Mouse (Mus musculus): Measurements from ENCODE around the gene Myo9b. TPM values are rescaled to one million over a fixed set of nuclear protein-coding genes. Genes with fewer than 3 reads are reported as not detected.
"Not testable (repeated sequence)": the region's sequence is repeated elsewhere in the genome, so short reads cannot be mapped to it uniquely, and the experiment has no call there.

The Myo9b gene
- polyA plus RNA-seq, 1 experiment from 2014 or later: 5.1 TPM

DNA sequence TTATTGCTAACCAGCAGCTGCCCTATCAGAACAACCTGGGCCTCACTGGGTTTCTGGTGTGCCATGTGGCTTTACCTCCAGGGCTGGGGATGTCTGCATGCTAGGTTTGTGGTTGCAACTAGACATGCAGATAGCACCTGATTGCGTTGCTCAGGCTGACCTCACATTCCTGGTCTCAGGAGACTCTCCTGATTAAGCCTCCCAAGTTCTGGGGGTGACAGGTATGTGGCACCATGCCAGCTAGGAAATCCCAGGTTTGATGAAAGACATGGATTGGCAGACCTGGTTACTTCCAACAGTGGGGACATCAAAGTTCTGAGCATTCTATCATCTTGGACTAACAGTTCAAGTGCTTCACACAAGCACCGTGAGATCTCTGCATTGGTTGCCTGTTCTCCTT lies 4.8 kb upstream of the Myo9b start:
- peaks cover 14% of the 10 kb centered on the region for H3K4me1 ChIP-seq (ENCODE audit: insufficient read depth)
- 82% methylated on average over 2 of the region's 2 CpGs for WGBS (ENCODE audit: insufficient replicate concordance)
- DNase-seq (peak; percentile 11), ATAC-seq (no peak)
- no peak overlapping the region for H3K4me2 ChIP-seq (ENCODE audit: low read depth, low read length)
- no peak overlapping the region for H3K9ac ChIP-seq (replicated peaks)
- 0 out of 2 replicates have a peak, but pooled peaks cover 3% of the 10 kb centered on the region for H3K36me3 ChIP-seq (replicated peaks; ENCODE audit: insufficient read depth, low read length)
- no peaks in the 10 kb centered on the region for H3K27me3 ChIP-seq (ENCODE audit: insufficient read depth, low read length)
- TF ChIP-seq CTCF (IDR thresholded peaks at IDR 0.05; ENCODE audit: low read depth): no peak
- H3K4me3 ChIP-seq (ENCODE audit: low read depth, low read length): no peak overlapping the region
- H3K9me3 ChIP-seq (ENCODE audit: low read length): no peaks in the 10 kb centered on the region
- H3K27ac ChIP-seq (ENCODE audit: low read depth): no peak overlapping the region

DNA sequence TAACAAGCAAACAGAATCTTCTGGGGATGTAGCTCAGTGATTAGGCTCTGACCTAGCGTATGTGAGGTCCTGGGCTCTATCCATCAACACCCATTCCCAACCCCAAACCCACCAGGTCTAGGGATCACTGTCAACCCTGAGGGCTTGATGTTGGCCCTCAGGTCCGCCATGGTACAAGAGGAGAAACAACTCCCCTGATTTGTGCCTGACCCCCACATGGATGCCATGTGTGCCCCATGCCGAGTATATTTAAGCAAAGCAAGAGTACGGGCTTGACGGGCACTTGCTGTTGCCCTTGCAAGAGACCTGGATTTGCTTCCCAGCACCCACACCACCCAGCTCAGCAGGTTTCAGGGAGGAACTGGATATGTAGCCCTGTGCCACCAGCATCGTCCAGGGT lies 4.2 kb upstream of the Myo9b start:
- H3K9ac ChIP-seq (replicated peaks); H3K4me3 ChIP-seq (ENCODE audit: low read depth, low read length); H3K9me3 ChIP-seq (ENCODE audit: low read length); ATAC-seq; H3K27ac ChIP-seq (ENCODE audit: low read depth); DNase-seq; H3K4me2 ChIP-seq (ENCODE audit: low read depth, low read length); H3K36me3 ChIP-seq (replicated peaks; ENCODE audit: insufficient read depth, low read length); H3K27me3 ChIP-seq (ENCODE audit: insufficient read depth, low read length): not testable (repeated sequence)
- H3K4me1 ChIP-seq (ENCODE audit: insufficient read depth): peaks cover 17% of the 10 kb centered on the region
- WGBS (ENCODE audit: insufficient replicate concordance): 86% methylated on average over 6 of the region's 6 CpGs

- Histone ChIP-seq H3K27me3 (ENCODE audit: insufficient read depth, low read length) (no peaks in the 10 kb centered on the region), H3K9ac (replicated peaks) (peak overlapping the region; percentile 79), H3K4me2 (ENCODE audit: low read depth, low read length) (peak overlapping the region; percentile 88), H3K9me3 (ENCODE audit: low read length) (no peaks in the 10 kb centered on the region), H3K4me3 (ENCODE audit: low read depth, low read length) (peak overlapping the region; percentile 87), H3K4me1 (ENCODE audit: insufficient read depth) (peaks cover 37% of the 10 kb centered on the region), H3K27ac (ENCODE audit: low read depth) (peak overlapping the region; percentile 85), H3K36me3 (replicated peaks; ENCODE audit: insufficient read depth, low read length) (0 out of 2 replicates have a peak, but pooled peaks cover 4% of the 10 kb centered on the region)
- WGBS (ENCODE audit: insufficient replicate concordance): 13% methylated on average over 5 of the region's 5 CpGs
- DNase-seq (no peak), ATAC-seq (no peak)
- no peak for TF ChIP-seq CTCF (IDR thresholded peaks at IDR 0.05; ENCODE audit: low read depth)
- TF ChIP-seq EP300 (IDR thresholded peaks at IDR 0.05; ENCODE audit: low read depth): no peak
Observed at GRCm38 (mm10) chr8:71271630-71272029, 884 bp upstream of the Myo9b start.

DNA sequence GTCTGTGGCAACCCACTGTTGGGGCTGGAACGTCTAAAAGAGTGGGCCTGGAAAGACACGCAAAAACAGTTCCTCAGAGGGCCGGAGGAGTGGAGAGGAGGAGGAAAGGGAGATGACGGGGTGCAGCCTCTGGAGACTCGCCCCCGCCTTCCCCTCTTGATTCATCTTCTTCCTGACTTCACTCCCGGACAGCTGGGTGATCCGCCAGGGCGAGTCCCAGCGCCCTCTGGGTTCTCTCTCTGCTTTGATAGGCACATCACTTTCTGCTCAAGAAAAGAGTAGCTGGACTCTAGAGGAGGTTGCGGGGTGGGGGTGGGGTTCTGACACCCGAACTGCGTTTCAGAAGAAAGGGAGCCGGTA lies 617 bp downstream of the Myo9b start:
- H3K4me2 ChIP-seq (ENCODE audit: low read depth, low read length): peak overlapping the region; percentile 88
- H3K9me3 ChIP-seq (ENCODE audit: low read length): no peaks in the 10 kb centered on the region
- H3K36me3 ChIP-seq (replicated peaks; ENCODE audit: insufficient read depth, low read length): 0 out of 2 replicates have a peak, but pooled peaks cover 4% of the 10 kb centered on the region
- ATAC-seq: no peak
- peak overlapping the region; percentile 87 for H3K4me3 ChIP-seq (ENCODE audit: low read depth, low read length)
- H3K4me1 ChIP-seq (ENCODE audit: insufficient read depth): peaks cover 32% of the 10 kb centered on the region
- TF ChIP-seq EP300 (IDR thresholded peaks at IDR 0.05; ENCODE audit: low read depth): no peak
- TF ChIP-seq CTCF (IDR thresholded peaks at IDR 0.05; ENCODE audit: low read depth): no peak
- H3K27ac ChIP-seq (ENCODE audit: low read depth): peak overlapping the region; percentile 94
- 0% methylated on average over 14 of the region's 14 CpGs for WGBS (ENCODE audit: insufficient replicate concordance)
- DNase-seq: peak; percentile 65
- H3K9ac ChIP-seq (replicated peaks): peak overlapping the region; percentile 86
- no peaks in the 10 kb centered on the region for H3K27me3 ChIP-seq (ENCODE audit: insufficient read depth, low read length)

DNA sequence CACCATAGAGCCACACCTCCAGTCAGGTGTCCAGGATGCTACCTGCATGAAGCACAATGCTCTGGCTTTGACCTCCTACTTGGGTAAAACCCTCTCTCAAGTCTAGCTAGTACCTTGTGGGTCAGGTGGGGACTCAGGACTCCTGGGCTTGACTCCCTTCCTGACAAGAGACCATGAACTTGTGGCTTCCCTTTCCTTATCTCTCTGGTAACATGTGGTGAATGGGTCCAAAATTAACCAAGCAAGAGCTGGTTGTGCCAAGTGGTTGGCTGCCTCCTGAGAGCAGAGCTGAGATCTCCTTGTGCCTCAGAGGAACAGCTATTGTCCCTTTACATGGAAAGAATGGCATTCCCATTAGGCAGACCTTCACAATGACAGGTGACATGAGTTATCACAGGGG lies 2.0 kb downstream of the Myo9b start:
- Histone ChIP-seq H3K9me3 (ENCODE audit: low read length) (no peaks in the 10 kb centered on the region), H3K4me3 (ENCODE audit: low read depth, low read length) (no peak overlapping the region), H3K4me2 (ENCODE audit: low read depth, low read length) (0 out of 2 replicates have a peak overlapping the region, but pooled peaks have one; percentile 88), H3K27ac (ENCODE audit: low read depth) (no peak overlapping the region), H3K36me3 (replicated peaks; ENCODE audit: insufficient read depth, low read length) (0 out of 2 replicates have a peak, but pooled peaks cover 4% of the 10 kb centered on the region), H3K4me1 (ENCODE audit: insufficient read depth) (peaks cover 32% of the 10 kb centered on the region), H3K9ac (replicated peaks) (no peak overlapping the region; the same call in 1 of the 2 replicates), H3K27me3 (ENCODE audit: insufficient read depth, low read length) (no peaks in the 10 kb centered on the region)
- TF ChIP-seq CTCF (IDR thresholded peaks at IDR 0.05; ENCODE audit: low read depth): no peak
- TF ChIP-seq EP300 (IDR thresholded peaks at IDR 0.05; ENCODE audit: low read depth): no peak
- DNase-seq (no peak), ATAC-seq (no peak)

DNA sequence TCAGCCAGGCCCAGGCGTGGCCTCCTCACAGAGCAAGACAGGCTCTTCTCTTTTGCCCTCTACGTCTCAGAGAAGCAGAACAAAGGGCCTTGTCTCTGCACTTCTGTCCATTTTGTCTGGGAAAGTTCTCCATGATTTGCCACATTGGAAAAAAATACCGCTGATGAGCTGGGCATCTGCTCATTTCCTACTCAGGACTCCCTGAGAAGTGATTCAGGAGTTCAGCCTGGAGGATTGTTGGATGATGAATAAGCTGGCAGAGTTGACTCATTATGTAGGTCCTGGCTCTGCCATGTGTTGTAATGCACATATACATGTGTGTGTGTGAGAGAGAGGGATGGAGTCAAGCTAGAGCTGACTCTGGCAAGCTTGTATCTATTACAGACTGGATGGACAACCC lies 3.7 kb downstream of the Myo9b start:
- Histone ChIP-seq H3K9ac (replicated peaks) (no peak overlapping the region), H3K27me3 (ENCODE audit: insufficient read depth, low read length) (no peaks in the 10 kb centered on the region), H3K4me1 (ENCODE audit: insufficient read depth) (peaks cover 28% of the 10 kb centered on the region), H3K4me2 (ENCODE audit: low read depth, low read length) (no peak overlapping the region), H3K9me3 (ENCODE audit: low read length) (no peaks in the 10 kb centered on the region), H3K4me3 (ENCODE audit: low read depth, low read length) (no peak overlapping the region), H3K36me3 (replicated peaks; ENCODE audit: insufficient read depth, low read length) (0 out of 2 replicates have a peak, but pooled peaks cover 4% of the 10 kb centered on the region), H3K27ac (ENCODE audit: low read depth) (no peak overlapping the region)
- 87% methylated on average over 3 of the region's 3 CpGs for WGBS (ENCODE audit: insufficient replicate concordance)
- ATAC-seq: no peak
- no peak for DNase-seq
- TF ChIP-seq CTCF (IDR thresholded peaks at IDR 0.05; ENCODE audit: low read depth) (no peak), EP300 (IDR thresholded peaks at IDR 0.05; ENCODE audit: low read depth) (no peak)

GRCm38 (mm10) chr8:71279409-71279808 lies 6.9 kb downstream of the Myo9b start:
- ATAC-seq; H3K36me3 ChIP-seq (replicated peaks; ENCODE audit: insufficient read depth, low read length); H3K4me2 ChIP-seq (ENCODE audit: low read depth, low read length); H3K27ac ChIP-seq (ENCODE audit: low read depth); H3K27me3 ChIP-seq (ENCODE audit: insufficient read depth, low read length); H3K9me3 ChIP-seq (ENCODE audit: low read length); H3K9ac ChIP-seq (replicated peaks); H3K4me3 ChIP-seq (ENCODE audit: low read depth, low read length); DNase-seq: not testable (repeated sequence)
- WGBS (ENCODE audit: insufficient replicate concordance): 78% methylated on average over 1 of the region's 1 CpGs
- peaks cover 11% of the 10 kb centered on the region for H3K4me1 ChIP-seq (ENCODE audit: insufficient read depth)

GRCm38 (mm10) chr8:71281731-71282130 lies 9.2 kb downstream of the Myo9b start:
- H3K27ac ChIP-seq (ENCODE audit: low read depth); H3K4me1 ChIP-seq (ENCODE audit: insufficient read depth); H3K9ac ChIP-seq (replicated peaks); H3K9me3 ChIP-seq (ENCODE audit: low read length); H3K36me3 ChIP-seq (replicated peaks; ENCODE audit: insufficient read depth, low read length); H3K4me3 ChIP-seq (ENCODE audit: low read depth, low read length); ATAC-seq; DNase-seq; H3K27me3 ChIP-seq (ENCODE audit: insufficient read depth, low read length); H3K4me2 ChIP-seq (ENCODE audit: low read depth, low read length): not testable (repeated sequence)
- WGBS (ENCODE audit: insufficient replicate concordance): 85% methylated on average over 1 of the region's 1 CpGs

Data from liver, postnatal 0 days (tissue).